Mouse (Mus musculus) embryonic fibroblast, embryonic 13.5 days (primary cell): Measurements from ENCODE around the gene Il22ra2.

Experiments
- CTCF ChIP-seq: IDR thresholded peaks from 2 replicates; pipeline ENCODE4 v1.5.1; 2011; ENCODE audit warnings: mild to moderate bottlenecking, control low read depth, low read length, moderate library complexity, borderline replicate concordance; ENCODE audit not compliant: insufficient read depth
- POLR2A ChIP-seq: IDR thresholded peaks from 2 replicates; pipeline ENCODE4 v1.6.1; 2011; ENCODE audit warnings: low read depth, mild to moderate bottlenecking, control low read depth, low read length, moderate library complexity

- no peak for TF ChIP-seq POLR2A
- TF ChIP-seq CTCF = no peak
These were observed 27.4 kb upstream of the Il22ra2 start for GRCm38 (mm10) chr10:19594201-19594905.
